Mouse (Mus musculus) heart, adult 8-10 months (tissue): Measurements from ENCODE around the gene Kdm5b. TPM values are rescaled to one million over a fixed set of nuclear protein-coding genes. Genes with fewer than 3 reads are reported as not detected.
"Not testable (repeated sequence)": the region's sequence is repeated elsewhere in the genome, so short reads cannot be mapped to it uniquely, and the experiment has no call there.

Source experiments
- DNase-seq: peaks from one replicate; pipeline ENCODE4 v3.0.0; 2022; ENCODE audit warnings: low spot score
- total RNA-seq, 4 experiments: library from RNA; stranded (reverse); gene quantifications; 2 replicates each; pipeline ENCODE4 v1.2.4; 2022

Kdm5b gene
- total RNA-seq = 10 to 100 TPM; 11.0 to 11.9 (median 11.4) TPM

GRCm38 (mm10) chr1:134559976-134560375, at the start of gene Kdm5b:
TSS of gene Kdm5b (plus strand) at chr1:134560171.
- DNase-seq = peak; percentile 86

DNA sequence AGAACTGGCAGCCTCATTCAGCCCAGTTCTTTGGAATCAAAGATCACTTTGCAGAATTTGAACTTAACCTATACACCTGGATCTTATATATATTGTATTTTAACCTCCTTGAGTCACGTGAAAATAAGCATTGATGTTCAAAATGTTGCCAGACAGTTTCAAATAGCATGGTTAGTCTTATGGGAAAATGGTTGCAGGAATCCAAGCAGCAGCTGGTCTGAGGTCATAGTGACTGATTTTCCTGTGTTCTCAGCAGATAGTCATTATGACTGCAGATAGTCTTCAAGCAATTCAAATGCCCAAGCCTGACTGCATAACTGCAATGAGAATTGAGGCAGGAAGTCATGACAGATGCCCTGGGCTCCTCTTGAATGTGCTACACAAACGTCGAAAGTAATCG, 47.8 kb upstream of the Kdm5b start:
- DNase-seq = no peak

DNA sequence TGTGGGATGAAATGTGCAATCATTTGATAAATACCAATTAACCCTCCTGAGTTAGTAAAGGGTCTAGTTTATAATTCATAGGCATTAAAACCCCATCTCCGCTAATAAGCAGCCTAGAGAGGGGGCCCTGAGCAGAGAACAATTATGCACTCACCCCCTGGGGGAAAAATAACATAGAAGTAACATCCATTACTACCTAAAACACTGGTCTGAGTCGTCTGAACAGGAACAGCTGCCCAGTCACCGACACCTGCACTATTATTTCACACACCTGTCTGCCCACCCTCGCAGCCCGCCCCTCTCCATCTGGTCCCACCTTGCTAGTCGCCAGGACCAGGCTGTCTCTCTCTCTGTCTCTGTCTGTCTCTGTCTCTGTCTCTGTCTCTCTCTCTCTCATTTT, 47.4 kb upstream of the Kdm5b start:
- DNase-seq = no peak

DNA sequence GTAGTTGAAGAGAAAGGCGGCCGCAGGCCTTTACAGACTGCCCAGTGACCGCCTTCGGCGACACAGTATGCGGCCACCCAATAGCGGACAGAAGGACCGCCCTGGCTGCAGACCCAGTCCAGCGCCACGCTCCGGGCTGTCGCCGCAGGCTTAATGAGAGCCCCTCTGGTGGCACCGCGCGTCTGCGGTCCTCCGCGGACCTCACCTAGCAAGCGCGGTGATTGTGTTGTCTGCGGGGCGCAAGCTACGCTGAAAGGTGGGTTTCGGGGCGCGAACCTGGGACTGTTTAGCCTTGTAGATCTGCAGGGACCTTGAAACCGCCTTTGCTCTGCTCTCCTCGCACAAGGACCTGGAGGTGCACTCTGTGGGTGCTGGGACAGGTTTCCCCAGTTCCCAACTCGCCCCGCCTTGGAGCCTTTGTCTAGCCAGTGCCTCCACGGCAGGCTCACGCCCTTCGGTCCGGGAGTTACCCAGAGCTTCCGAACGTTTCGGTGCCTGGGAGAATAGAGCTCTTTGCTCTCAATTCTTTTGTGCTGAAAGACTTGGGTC, 46.6 kb upstream of the Kdm5b start:
- DNase-seq = no peak

DNA sequence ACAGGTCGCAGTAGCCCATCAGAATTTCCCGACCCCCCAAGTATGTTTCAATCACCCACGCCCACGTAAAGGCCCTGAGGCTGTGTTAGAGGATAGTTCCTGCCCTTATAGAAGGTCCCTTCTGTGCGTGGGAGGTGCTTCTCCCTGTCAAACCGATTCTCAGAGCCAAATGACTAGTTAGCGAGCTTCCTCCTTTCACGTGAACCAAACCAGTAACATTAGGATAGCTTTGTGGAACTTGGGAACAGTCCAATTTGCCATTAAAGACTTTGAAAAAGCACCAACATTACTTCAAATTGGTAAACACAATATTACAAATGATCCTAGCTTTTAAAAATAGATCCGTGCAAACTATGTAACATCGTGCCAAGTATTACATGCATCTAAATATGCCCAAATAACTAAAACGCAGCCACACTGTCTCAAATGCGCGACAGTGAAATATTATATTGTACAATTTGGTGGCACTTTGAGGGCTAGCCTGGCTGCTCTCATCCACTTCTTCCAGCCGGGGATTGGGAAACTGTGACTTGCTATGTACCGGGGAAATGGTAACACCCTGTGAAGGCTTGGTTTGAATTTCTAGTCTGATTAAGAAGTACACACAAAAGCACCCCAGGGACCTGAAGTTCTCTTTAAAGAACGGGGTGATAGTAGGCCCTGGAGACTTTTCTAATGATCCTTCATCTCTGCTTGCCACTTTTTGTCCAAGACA, 45.9 kb upstream of the Kdm5b start:
- no peak for DNase-seq

- DNase-seq = no peak
These were observed 44.1 kb upstream of the Kdm5b start for GRCm38 (mm10) chr1:134515891-134516290.

- DNase-seq = no peak
These were observed 43.3 kb upstream of the Kdm5b start for GRCm38 (mm10) chr1:134516491-134517198.

DNA sequence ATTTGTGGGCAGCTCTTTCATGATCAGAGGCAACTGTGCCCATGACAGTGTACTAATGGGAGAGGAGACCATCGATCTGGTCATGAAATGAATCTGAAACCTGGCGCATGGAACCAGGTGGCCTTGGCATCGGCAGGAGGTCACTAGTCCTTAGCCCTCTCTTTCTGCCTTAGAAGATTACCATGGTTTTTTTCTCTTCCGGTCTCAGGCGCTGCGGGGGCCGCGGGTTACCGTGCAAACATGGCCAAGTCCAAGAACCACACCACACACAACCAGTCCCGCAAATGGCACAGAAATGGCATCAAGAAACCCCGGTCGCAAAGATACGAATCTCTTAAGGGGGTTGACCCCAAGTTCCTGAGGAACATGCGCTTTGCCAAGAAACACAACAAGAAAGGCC, 42.1 kb upstream of the Kdm5b start:
- not testable (repeated sequence) for DNase-seq

DNA sequence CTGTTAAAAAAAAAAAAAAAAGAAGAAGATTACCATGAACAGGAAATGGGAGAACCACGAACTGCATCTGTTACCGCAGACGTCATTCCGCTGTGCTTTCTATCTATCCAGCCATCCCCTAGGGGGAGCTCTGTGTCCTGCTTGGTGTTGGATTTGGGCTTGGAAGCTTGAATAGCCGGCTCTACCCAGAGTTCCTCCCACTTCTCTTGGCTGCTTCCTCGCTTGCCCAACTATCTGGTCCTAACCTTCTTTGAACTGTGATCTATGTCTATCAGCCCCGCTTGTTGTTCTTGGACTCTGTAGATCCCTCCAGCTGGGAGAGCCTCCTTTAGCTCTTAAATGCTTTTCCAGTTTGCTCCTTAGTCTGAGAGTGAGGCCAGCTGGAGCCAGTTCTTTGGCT, 41.3 kb upstream of the Kdm5b start:
- peak; percentile 92 for DNase-seq

DNA sequence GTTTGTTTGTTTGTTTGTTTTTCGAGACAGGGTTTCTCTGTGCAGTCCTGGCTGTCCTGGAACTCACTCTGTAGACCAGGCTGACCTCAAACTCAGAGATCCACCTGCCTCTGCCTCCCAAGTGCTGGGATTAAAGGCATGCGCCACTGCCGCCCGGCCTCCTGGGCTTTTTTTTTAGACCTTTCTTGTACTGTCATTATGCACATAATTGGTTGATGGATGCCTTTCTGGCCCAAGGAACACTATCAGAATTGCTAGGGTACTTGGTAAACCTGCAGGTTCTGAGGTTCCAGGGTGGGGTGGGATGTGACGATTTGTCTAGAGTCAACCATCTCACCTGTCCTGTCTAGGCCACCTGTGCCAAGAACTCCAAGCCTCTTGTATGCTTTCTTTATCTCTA, 40.8 kb upstream of the Kdm5b start:
- not testable (repeated sequence) for DNase-seq

GRCm38 (mm10) chr1:134520001-134520721, 39.8 kb upstream of the Kdm5b start:
- no peak for DNase-seq

DNA sequence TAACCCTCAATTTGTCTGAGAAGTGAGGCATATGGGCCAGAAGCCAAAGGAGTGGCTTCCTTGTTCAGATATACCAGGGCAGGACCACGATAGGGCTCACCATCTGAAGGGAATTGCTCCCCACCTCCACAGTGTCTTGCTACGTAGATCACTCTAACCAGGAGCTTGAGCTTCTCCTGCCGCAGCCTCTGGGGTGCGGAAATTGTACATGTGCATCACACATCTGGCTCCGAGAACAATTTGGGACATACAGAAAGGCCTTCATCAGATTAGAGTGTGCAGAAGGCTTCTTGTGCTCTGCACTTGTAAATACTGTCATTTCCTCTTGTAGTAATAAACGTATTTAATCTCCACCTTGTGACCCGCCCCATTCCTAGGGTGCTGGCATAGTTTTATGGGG, 38.8 kb upstream of the Kdm5b start:
- no peak for DNase-seq

DNA sequence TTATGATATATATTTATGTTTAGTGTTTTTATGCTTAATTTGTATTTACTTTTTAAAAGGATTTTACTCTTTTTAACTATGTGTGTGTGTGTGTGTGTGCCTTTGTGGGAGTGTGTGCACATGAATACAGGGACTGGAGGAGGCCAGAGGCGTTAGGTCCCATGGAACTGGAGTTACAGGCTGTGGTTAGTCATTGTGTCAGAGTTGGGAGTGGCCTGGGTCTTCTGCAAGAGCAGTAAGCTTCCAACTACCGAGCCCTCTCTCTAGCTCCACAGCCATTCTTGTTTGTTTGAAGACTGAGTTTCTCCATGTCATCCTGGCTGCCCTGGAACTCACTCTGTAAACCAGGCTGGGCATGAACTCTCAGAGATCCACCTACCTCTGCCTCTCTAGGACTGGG, 37.6 kb upstream of the Kdm5b start:
- DNase-seq = no peak

DNA sequence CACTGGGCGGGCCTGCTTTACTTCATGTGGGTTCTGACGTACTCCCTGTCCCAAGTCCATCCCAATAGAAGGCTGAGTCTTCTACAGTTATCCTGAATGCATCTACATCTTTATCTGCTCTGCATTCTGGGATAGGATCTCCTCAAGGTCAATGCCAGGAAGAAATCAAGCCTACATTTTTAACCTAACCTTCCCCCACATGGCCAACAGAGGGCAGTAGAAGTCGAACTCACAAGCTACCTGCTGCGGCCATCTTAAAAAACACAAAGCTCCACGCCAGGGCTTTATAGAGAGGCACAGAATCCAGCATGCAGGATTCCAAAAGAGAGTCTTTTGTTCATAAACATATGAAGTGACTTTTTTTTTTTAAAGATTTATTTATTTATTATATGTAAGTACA, 35.5 kb upstream of the Kdm5b start:
- no peak for DNase-seq

- DNase-seq = no peak
These were observed 35.0 kb upstream of the Kdm5b start for GRCm38 (mm10) chr1:134525015-134525414.

GRCm38 (mm10) chr1:134526752-134527151, 33.2 kb upstream of the Kdm5b start:
- no peak for DNase-seq

- DNase-seq = no peak
These were observed 29.4 kb upstream of the Kdm5b start for GRCm38 (mm10) chr1:134530618-134531017.

DNA sequence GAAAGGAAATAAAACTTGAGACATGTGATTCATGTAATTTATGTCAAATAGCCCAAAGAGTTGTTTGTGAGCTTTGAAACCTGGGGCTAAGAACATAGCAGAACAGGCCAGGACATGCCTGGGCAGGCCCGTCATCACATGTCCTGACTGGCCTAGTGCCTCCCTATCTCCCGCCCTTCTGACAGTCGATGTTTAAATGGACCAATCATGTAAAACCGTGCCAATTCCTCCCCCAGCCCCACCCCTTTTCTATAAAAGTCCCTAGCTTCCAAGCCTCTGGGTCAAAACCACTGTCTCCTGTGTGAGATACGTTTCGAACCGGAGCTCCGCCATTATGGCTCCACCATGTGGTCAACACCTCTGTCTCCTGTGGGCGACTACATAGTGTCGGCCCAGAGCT, 26.3 kb upstream of the Kdm5b start:
- not testable (repeated sequence) for DNase-seq

- DNase-seq = no peak
These were observed 24.9 kb upstream of the Kdm5b start for GRCm38 (mm10) chr1:134535054-134535453.

GRCm38 (mm10) chr1:134535513-134535912, 24.5 kb upstream of the Kdm5b start:
- no peak for DNase-seq

DNA sequence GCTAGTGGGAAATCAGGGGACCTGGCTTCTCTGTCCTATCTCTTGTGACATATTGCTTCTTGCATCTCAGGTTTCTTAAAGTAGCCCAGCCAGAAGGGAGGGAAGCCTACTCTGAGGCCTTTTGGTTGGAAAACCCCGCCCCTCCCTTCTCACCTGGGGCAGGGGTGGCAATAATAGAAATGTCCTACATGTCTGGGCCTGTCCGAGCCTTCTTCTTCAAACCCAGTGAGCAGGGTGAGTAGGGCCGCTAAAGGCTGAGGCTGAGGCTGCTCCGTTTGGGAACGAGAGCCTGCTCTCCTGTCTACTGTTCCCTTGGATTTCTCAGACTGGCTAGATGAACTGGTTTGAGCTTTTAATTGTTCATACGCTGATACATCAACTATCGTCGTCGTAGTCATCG, 19.4 kb upstream of the Kdm5b start:
- DNase-seq = no peak

DNA sequence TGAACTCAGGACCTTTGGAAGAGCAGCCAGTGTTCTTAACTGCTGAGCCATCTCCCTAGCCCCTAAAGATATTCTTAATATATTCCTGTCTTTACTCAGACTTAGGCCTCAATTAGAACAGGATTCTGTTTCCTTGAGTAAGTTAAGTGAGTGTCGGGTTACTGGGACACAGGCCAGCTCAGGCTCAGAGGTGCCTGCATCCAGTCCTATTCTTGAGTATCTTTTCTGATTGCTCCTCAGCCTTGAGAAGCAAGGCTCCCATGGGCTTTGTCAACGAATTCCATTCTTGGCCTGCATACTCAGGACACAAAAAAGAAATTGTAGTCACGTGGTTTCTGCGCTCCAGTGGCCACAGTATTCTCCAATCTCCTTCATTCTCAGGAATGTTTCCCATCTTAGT, 11.7 kb upstream of the Kdm5b start:
- DNase-seq = peak; percentile 17
